Mouse (Mus musculus) thymus, adult 2 months (tissue): ENCODE measurements around the gene Tubb4b. TPM values are rescaled to one million over a fixed set of nuclear protein-coding genes. Genes with fewer than 3 reads are reported as not detected.

ENCODE experiments used
- DNase-seq: peaks from one replicate; pipeline ENCODE4 v3.0.0; 2021
- H3K27ac ChIP-seq: fragments of 200-500 bp; 2 replicates; pipeline ENCODE4 v1.5.1; 2012; ENCODE audit warnings: low read length, control low read depth; ENCODE audit not compliant: control insufficient read depth, insufficient read depth
- H3K27me3 ChIP-seq: fragments of 200-500 bp; 2 replicates; pipeline ENCODE4 v1.6.1; 2012; ENCODE audit warnings: mild to moderate bottlenecking, low read length, moderate library complexity, mixed read lengths; ENCODE audit not compliant: control insufficient read depth, insufficient read depth
- H3K36me3 ChIP-seq: fragments of 200-500 bp; 2 replicates; pipeline ENCODE4 v1.6.1; 2012; ENCODE audit warnings: mild to moderate bottlenecking, low read length, moderate library complexity; ENCODE audit not compliant: control insufficient read depth, insufficient read depth
- H3K4me1 ChIP-seq: fragments of 200-500 bp; replicated peaks from 2 replicates; pipeline ENCODE4 v1.6.1; 2012; ENCODE audit warnings: low read length; ENCODE audit not compliant: control insufficient read depth, insufficient read depth
- H3K4me3 ChIP-seq: fragments of 200-500 bp; 2 replicates; pipeline ENCODE4 v1.5.1; 2012; ENCODE audit warnings: mild to moderate bottlenecking, low read length, control low read depth, moderate library complexity; ENCODE audit not compliant: control insufficient read depth, insufficient read depth
- CTCF ChIP-seq: fragments of 200-500 bp; IDR thresholded peaks from 2 replicates; pipeline ENCODE4 v1.5.1; 2012; ENCODE audit warnings: mild to moderate bottlenecking, control low read depth, low read length, moderate library complexity, borderline replicate concordance; ENCODE audit not compliant: control insufficient read depth, poor library complexity, insufficient read depth; ENCODE audit errors: extremely low read depth
- POLR2A ChIP-seq: fragments of 200-500 bp; IDR thresholded peaks from 2 replicates; pipeline ENCODE4 v1.6.1; 2012; ENCODE audit warnings: mild to moderate bottlenecking, low read length, control low read depth, moderate library complexity; ENCODE audit not compliant: control insufficient read depth, poor library complexity, insufficient read depth; ENCODE audit errors: extremely low read depth
- WGBS: fragments of 180-500 bp; shearing (Covaris S2); methylation state at CpG from one replicate; pipeline ENCODE4 v1.1.7; 2018; 5-methylcytosine and 5-hydroxymethylcytosine counted together
- polyA plus RNA-seq: library from polyadenylated mRNA; depleted of rRNA; stranded (reverse); fragments of >200 nt; gene quantifications from 2 replicates; pipeline ENCODE4 v1.2.3, GENCODE M21; 2012

Tubb4b gene
- polyA plus RNA-seq, 1 experiment: 613 TPM

- H3K27me3 ChIP-seq: no peaks in the 10 kb centered on the region
- H3K36me3 ChIP-seq: 0 out of 2 replicates have a peak, but pooled peaks cover 3% of the 10 kb centered on the region
- WGBS: 92% methylated on average over 5 of the region's 5 CpGs
- no peak for DNase-seq
- no peak overlapping the region for H3K27ac ChIP-seq
- no peak overlapping the region for H3K4me3 ChIP-seq
- peaks cover 9% of the 10 kb centered on the region for H3K4me1 ChIP-seq
- TF ChIP-seq POLR2A: no peak
- TF ChIP-seq CTCF: no peak
Measured at GRCm38 (mm10) chr2:25221331-25221772, 3.1 kb downstream of the Tubb4b start.

GRCm38 (mm10) chr2:25218445-25218844, 6.1 kb downstream of the Tubb4b start, which contains the start of gene Fam166a:
Gene Fam166a (plus strand): TSS chr2:25218745.
- Histone ChIP-seq H3K4me1 (peaks cover 4% of the 10 kb centered on the region), H3K27me3 (no peaks in the 10 kb centered on the region), H3K27ac (no peak within 1 kb of the TSS), H3K36me3 (0 out of 2 replicates have a peak, but pooled peaks cover 3% of the 10 kb centered on the region), H3K4me3 (no peak within 1 kb of the TSS)
- no peak for DNase-seq
- TF ChIP-seq POLR2A (no peak), CTCF (no peak)

GRCm38 (mm10) chr2:25217666-25218065, 6.8 kb downstream of the Tubb4b start:
- no peaks in the 10 kb centered on the region for H3K4me1 ChIP-seq
- H3K27me3 ChIP-seq: no peaks in the 10 kb centered on the region
- H3K36me3 ChIP-seq: 0 out of 2 replicates have a peak, but pooled peaks cover 3% of the 10 kb centered on the region
- no peak for DNase-seq
- no peak overlapping the region for H3K4me3 ChIP-seq
- WGBS: 82% methylated on average over 2 of the region's 2 CpGs
- TF ChIP-seq POLR2A (no peak), CTCF (no peak)
- no peak overlapping the region for H3K27ac ChIP-seq

- TF ChIP-seq POLR2A (no peak), CTCF (no peak)
- no peak within 1 kb of the TSS for H3K27ac ChIP-seq
- WGBS: 87% methylated on average over 3 of the region's 3 CpGs
- H3K4me1 ChIP-seq: peaks cover 11% of the 10 kb centered on the region
- no peak for DNase-seq
- H3K4me3 ChIP-seq: no peak within 1 kb of the TSS
- no peaks in the 10 kb centered on the region for H3K27me3 ChIP-seq
- no peaks in the 10 kb centered on the region for H3K36me3 ChIP-seq
Measured at GRCm38 (mm10) chr2:25214444-25214843, 10.1 kb downstream of the Tubb4b start, which contains the start of gene Stpg3. Gene Stpg3 (minus strand): TSS chr2:25214637.

- Histone ChIP-seq H3K4me3 (no peak overlapping the region), H3K4me1 (peaks cover 11% of the 10 kb centered on the region), H3K27me3 (no peaks in the 10 kb centered on the region), H3K27ac (no peak overlapping the region), H3K36me3 (no peaks in the 10 kb centered on the region)
- DNase-seq: no peak
- WGBS: 89% methylated on average over 23 of the region's 23 CpGs
- TF ChIP-seq POLR2A (no peak), CTCF (no peak)
Measured at GRCm38 (mm10) chr2:25213266-25213865, 11.1 kb downstream of the Tubb4b start.

- peaks cover 11% of the 10 kb centered on the region for H3K4me1 ChIP-seq
- under 1% methylated on average over 44 of the region's 44 CpGs for WGBS
- no peak within 1 kb of the TSS for H3K27ac ChIP-seq
- TF ChIP-seq POLR2A: peak; percentile 66; the same call in 1 of the 2 replicates
- no peak for TF ChIP-seq CTCF
- H3K4me3 ChIP-seq: peak within 1 kb of the TSS; percentile 89
- no peaks in the 10 kb centered on the region for H3K27me3 ChIP-seq
- H3K36me3 ChIP-seq: no peaks in the 10 kb centered on the region; the same call in 1 of the 2 replicates
- DNase-seq: peak; percentile 90
Measured at GRCm38 (mm10) chr2:25211121-25211670, 13.3 kb downstream of the Tubb4b start, which contains the start of gene Nelfb. Gene Nelfb (minus strand): TSS chr2:25211489.

GRCm38 (mm10) chr2:25210686-25211085, 13.8 kb downstream of the Tubb4b start:
- Histone ChIP-seq H3K36me3 (peaks cover 3% of the 10 kb centered on the region), H3K4me3 (peak overlapping the region; percentile 89), H3K4me1 (peaks cover 11% of the 10 kb centered on the region), H3K27ac (no peak overlapping the region), H3K27me3 (no peaks in the 10 kb centered on the region)
- TF ChIP-seq POLR2A: no peak
- TF ChIP-seq CTCF: no peak
- under 1% methylated on average over 24 of the region's 24 CpGs for WGBS
- DNase-seq: no peak
